Mouse (Mus musculus): Measurements from ENCODE around the gene Srms. TPM values are rescaled to one million over a fixed set of nuclear protein-coding genes. Genes with fewer than 3 reads are reported as not detected.

The Srms gene
- total RNA-seq, 1 experiment from 2014 or later: 0.95 TPM

DNA sequence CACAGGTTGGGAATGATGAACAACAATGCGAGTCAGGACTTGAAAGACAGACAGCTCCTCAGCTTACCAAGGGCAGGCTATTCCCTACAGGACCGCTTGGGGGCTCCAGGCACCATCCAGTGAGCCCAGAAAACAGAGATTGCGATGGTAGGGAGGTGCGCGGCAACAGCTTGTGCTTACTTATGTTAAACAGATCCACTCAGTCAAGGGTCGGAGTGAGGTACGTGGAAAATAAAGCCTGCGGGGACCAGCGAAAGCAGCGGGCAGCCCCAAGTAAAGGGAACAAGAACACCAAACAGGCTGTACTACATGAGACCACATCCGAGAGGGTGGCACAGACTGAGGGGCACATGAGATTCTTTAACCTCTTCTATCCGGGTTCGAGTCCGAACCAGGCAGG lies 26.4 kb downstream of the Srms start:
- peak; percentile 72 for ATAC-seq (replicated peaks; ENCODE audit: insufficient number of reproducible peaks, low FRiP score, low TSS enrichment, poor library complexity, severe bottlenecking)

GRCm38 (mm10) chr2:181180898-181181297 lies 32.1 kb downstream of the Srms start:
- no peak for ATAC-seq (replicated peaks; ENCODE audit: insufficient number of reproducible peaks, low FRiP score, low TSS enrichment, poor library complexity, severe bottlenecking)

DNA sequence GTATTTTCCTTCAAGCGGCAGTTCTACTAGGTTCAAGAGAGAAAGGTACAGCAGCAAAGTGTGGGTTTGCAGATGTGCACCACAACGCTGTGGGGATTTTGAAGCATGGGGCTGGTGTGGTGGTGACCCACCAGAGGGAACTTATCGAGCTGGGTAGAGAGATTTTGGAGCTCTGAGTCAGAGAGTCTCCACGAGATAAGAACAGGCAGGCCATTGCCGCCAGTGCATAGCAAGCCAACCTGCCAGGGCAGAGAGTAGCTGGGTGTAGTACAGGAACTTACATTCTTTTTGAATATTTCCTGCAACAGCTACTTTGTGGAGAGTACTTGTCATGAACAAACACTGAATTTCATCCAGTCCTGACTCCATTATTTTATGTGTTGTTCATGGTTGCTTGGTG lies 34.5 kb downstream of the Srms start:
- ATAC-seq (replicated peaks; ENCODE audit: insufficient number of reproducible peaks, low FRiP score, low TSS enrichment, poor library complexity, severe bottlenecking): no peak

- ATAC-seq (replicated peaks; ENCODE audit: insufficient number of reproducible peaks, low FRiP score, low TSS enrichment, poor library complexity, severe bottlenecking): no peak
These were observed 35.0 kb downstream of the Srms start for GRCm38 (mm10) chr2:181178015-181178414.

GRCm38 (mm10) chr2:181174646-181175045 lies 38.3 kb downstream of the Srms start:
- no peak for ATAC-seq (replicated peaks; ENCODE audit: insufficient number of reproducible peaks, low FRiP score, low TSS enrichment, poor library complexity, severe bottlenecking)

DNA sequence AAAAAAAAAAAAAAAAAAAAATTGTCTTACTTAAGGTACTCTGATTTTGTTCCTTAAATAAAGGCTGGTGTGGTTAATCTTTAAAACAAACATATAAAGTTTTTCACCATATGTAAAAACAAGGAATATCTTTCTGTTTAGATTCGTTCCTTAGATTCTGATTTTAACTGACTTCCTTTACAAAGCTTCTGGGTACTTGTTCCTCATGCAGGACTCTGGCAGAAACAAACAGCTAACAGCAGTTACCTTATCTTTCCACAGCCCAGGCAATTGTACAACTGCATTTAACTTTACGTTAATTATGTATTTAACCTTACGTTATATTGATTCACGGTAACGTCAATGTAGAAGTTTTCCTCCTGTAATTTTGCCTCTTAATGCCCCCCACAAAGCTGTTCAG lies 46.5 kb downstream of the Srms start:
- ATAC-seq (replicated peaks; ENCODE audit: insufficient number of reproducible peaks, low FRiP score, low TSS enrichment, poor library complexity, severe bottlenecking): no peak

GRCm38 (mm10) chr2:181160821-181161220 lies 52.2 kb downstream of the Srms start:
- ATAC-seq (replicated peaks; ENCODE audit: insufficient number of reproducible peaks, low FRiP score, low TSS enrichment, poor library complexity, severe bottlenecking): no peak

DNA sequence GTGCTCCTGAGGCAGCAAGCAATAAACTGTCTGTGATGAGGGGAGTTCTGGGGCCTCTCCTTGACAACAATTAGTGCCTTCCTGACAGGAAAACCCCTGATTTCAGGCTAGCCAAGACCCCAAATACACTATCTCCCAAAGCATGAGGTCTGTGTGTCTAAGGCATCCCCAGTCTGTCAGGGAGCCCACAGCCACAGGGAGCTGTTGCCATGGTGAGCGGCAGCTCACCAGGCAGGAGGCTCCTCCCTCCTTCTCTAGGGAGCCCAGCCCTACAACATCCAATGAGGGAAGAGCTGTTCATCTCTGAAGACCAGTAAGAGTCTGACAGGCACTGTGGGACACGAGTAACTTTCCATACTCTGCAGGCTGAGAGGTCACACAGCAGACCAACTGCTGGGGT lies 53.2 kb downstream of the Srms start:
- no peak for ATAC-seq (replicated peaks; ENCODE audit: insufficient number of reproducible peaks, low FRiP score, low TSS enrichment, poor library complexity, severe bottlenecking)

DNA sequence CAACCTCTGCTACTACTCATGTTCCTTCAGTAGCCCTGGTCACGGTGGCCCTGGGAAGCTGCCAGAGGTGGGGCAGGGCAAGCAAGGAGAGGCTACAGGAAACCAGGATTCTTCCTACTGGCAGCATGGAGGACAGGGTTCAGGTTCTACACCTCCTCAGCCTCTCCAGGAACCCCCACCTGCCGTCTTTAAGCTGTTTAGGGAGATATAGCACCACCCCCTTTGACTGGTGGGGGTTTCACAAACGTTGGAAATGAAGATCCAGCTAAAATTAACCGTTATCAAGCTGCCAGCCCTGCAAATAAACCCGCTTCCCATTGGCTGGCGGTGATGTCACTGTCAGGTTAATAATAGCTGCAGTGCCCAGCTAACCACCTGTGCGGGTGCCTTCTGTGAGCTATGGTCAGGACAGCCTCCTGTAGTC lies 53.9 kb downstream of the Srms start:
- ATAC-seq (replicated peaks; ENCODE audit: insufficient number of reproducible peaks, low FRiP score, low TSS enrichment, poor library complexity, severe bottlenecking): no peak

DNA sequence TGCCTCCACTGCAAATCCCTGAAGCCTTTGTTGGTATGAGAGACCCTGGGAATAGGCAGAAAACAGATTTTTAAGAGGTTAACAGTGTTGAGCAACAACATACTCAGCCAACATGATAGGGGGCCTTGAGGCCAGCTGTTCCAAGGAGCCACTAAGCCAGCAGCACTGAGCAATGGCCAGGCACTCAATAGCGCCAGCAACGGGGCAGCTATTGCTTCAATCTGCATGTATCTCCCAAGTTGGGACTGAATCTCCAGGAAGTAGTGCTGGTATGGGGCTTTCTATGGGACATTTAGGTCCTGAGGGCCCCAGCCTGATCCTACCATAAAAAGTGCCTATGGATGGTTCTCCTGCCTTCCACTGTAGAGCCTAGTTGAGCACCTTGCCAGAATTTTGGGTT lies 54.5 kb downstream of the Srms start:
- no peak for ATAC-seq (replicated peaks; ENCODE audit: insufficient number of reproducible peaks, low FRiP score, low TSS enrichment, poor library complexity, severe bottlenecking)

DNA sequence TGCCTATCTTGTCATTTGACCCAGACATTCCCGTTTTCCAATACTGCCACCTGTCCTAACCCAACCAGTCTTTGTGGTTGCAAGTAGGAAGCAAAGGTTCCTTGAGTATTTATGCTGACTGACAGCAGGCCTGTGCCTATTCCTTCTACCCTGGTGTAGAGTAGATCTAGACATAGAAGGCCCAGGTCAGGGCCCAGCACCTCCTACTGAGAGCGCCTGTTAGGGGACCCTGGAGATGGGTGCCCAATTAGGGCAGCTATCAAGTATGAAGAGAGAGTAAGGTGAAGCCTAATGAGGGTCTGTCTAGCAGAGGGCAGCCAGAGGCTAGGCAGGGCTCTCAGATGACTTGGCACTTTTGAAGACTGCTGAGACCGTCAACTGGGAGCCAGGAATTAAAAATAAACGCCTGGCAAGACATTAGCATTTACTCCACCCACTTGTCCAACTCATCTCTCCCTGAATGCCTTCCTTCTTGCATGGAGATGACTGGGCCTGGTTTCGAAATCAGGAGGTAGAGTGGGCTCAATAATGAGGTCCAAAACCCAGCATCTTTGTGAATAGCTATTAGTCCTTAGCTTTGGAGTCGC lies 55.2 kb downstream of the Srms start:
- ATAC-seq (replicated peaks; ENCODE audit: insufficient number of reproducible peaks, low FRiP score, low TSS enrichment, poor library complexity, severe bottlenecking): no peak

DNA sequence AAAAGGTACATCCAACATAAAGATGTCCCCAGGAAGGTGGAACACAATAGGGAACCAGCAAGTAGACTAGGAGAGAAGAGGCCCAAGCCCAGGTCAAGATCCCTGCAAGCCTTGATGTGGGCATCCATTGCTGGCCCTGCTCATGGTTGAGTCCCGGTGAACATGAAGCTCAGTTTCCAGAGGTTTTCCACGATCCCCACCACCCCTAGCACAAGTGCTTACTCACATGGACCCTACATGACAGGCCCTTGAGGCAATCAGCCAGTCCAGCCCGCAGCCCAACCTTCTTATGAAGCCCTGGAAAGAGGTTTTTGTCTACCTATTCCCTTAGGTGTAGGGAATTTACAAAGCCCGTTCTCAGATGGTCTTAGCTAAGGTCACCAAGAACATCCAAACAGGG lies 55.8 kb downstream of the Srms start:
- ATAC-seq (replicated peaks; ENCODE audit: insufficient number of reproducible peaks, low FRiP score, low TSS enrichment, poor library complexity, severe bottlenecking): no peak

GRCm38 (mm10) chr2:181156248-181157121 lies 56.5 kb downstream of the Srms start, which contains the start of gene Eef1a2:
Gene Eef1a2, minus strand, starts transcription at chr2:181157014.
- ATAC-seq (replicated peaks; ENCODE audit: insufficient number of reproducible peaks, low FRiP score, low TSS enrichment, poor library complexity, severe bottlenecking): no peak

- ATAC-seq (replicated peaks; ENCODE audit: insufficient number of reproducible peaks, low FRiP score, low TSS enrichment, poor library complexity, severe bottlenecking): no peak
These were observed 57.2 kb downstream of the Srms start for GRCm38 (mm10) chr2:181155801-181156200.

Other genes starting within 250 kb of the Srms start
- 57.8 to 60.2 TPM (median 58.8 TPM) in 3 replicates for gene Arfgap1, start 246.0 kb downstream of the Srms start, total RNA-seq (2017)
- gene Col20a1, start 226.7 kb downstream of the Srms start, total RNA-seq (2017): 0.68 to 1.5 TPM (median 1.1 TPM) in 3 replicates
- not detected in 3 replicates for gene Chrna4, start 169.6 kb downstream of the Srms start, total RNA-seq (2017)
- not detected in 3 replicates for gene Kcnq2, start 77.9 kb downstream of the Srms start, total RNA-seq (2017)
- not detected in 3 replicates for gene Eef1a2, start 56.2 kb downstream of the Srms start, total RNA-seq (2017)
- 68.9 to 87.3 TPM (median 84.2 TPM) in 3 replicates for gene Ppdpf, start 25.9 kb downstream of the Srms start, total RNA-seq (2017)
- 0.53 to 3.0 TPM (median 1.8 TPM) in 3 replicates for gene Ptk6, start 10.4 kb downstream of the Srms start, total RNA-seq (2017)
- gene Fndc11, start 6.8 kb upstream of the Srms start, total RNA-seq (2017): 0.39 TPM in 1 of 3 replicates, not detected in the others
- 29.5 to 66.9 TPM (median 36.7 TPM) in 3 replicates for gene Helz2, start 28.8 kb upstream of the Srms start, total RNA-seq (2017)
- 25.1 to 36.4 TPM (median 35.7 TPM) in 3 replicates for gene Gmeb2, start 74.8 kb upstream of the Srms start, total RNA-seq (2017)
- gene Stmn3, start 101.3 kb upstream of the Srms start, total RNA-seq (2017): not detected in 3 replicates
- 34.6 to 46.3 TPM (median 37.2 TPM) in 3 replicates for gene Rtel1, start 106.6 kb upstream of the Srms start, total RNA-seq (2017)
- 65.6 to 98.9 TPM (median 66.9 TPM) in 3 replicates for gene Zgpat, start 151.7 kb upstream of the Srms start, total RNA-seq (2017)
- 51.2 to 71.0 TPM (median 67.9 TPM) in 3 replicates for gene Arfrp1, start 152.2 kb upstream of the Srms start, total RNA-seq (2017)
- 55.7 to 137 TPM (median 104 TPM) in 3 replicates for gene Lime1, start 166.9 kb upstream of the Srms start, total RNA-seq (2017)
- 2.3 to 4.3 TPM (median 3.8 TPM) in 3 replicates for gene Zbtb46, start 246.2 kb upstream of the Srms start, total RNA-seq (2017)